20 mouse cellular contexts compared by ENCODE assay signal in the genomic region with DNA sequence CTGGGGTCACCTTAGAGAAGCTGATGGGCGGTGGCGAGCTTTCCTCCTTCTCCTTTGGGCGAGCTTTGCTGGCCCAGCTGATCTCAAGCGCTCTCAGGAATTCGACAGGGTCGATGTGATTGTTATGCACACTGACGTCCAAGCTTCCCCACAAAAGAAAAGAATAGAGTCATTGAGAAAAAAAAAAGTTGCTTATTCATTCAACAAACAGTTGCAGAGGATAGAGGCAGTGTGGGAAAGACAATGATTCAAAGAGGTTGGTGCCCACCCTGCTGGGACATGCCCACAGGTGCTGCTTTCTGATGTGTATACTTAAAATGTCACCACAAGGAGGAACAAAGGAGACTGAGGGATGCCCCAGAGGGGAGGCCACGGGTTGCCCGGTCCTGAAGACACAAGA.
"Had no signal": no experiment of that assay in that cellular context is flagged by ENCODE, and none has a peak within 500 bp of the region (broad histone marks: within the 10 kb centered on the region; RNA-seq: fewer than 3 reads in every experiment).

No protein-coding gene starts in this region.

- H3K36me3 ChIP-seq: kidney, embryonic 15.5 days; limb, embryonic 12.5 days; limb, embryonic 15.5 days; midbrain, embryonic 15.5 days; neural tube, embryonic 13.5 days had no signal

- DNase-seq: kidney, adult 8-10 months; kidney, postnatal 10 days; kidney, postnatal 36 days; layer of hippocampus, postnatal 36 days; left cerebral cortex, postnatal 4 days; liver, postnatal 0 days; lung, embryonic 14.5 days; thymus, adult 18-20 months; thymus, postnatal 36 days had no signal

- H3K4me3 ChIP-seq: kidney, embryonic 15.5 days; left cerebral cortex, adult 2 months; limb, embryonic 12.5 days; limb, embryonic 15.5 days; midbrain, embryonic 15.5 days; myocyte; neural tube, embryonic 13.5 days had no signal

- H3K9me3 ChIP-seq: kidney, embryonic 15.5 days; limb, embryonic 12.5 days; limb, embryonic 15.5 days; midbrain, embryonic 15.5 days; neural tube, embryonic 13.5 days had no signal

- ATAC-seq: liver, postnatal 0 days; lung, postnatal 0 days; midbrain, embryonic 15.5 days had no signal

- H3K27me3 ChIP-seq: kidney, embryonic 15.5 days; midbrain, embryonic 15.5 days; neural tube, embryonic 13.5 days had no signal

- H3K9ac ChIP-seq: kidney, embryonic 15.5 days; limb, embryonic 12.5 days; limb, embryonic 15.5 days; liver, embryonic 14.5 days; liver, postnatal 0 days; lung, embryonic 14.5 days; midbrain, embryonic 15.5 days; neural tube, embryonic 13.5 days had no signal

- H3K27ac ChIP-seq: kidney, embryonic 15.5 days; left cerebral cortex, adult 2 months; limb, embryonic 12.5 days; limb, embryonic 15.5 days; liver, embryonic 14.5 days; macrophage; midbrain, embryonic 15.5 days; neural tube, embryonic 13.5 days had no signal

- H3K4me1 ChIP-seq: kidney, embryonic 15.5 days; limb, embryonic 12.5 days; limb, embryonic 15.5 days had no signal

- H3K4me2 ChIP-seq: kidney, embryonic 15.5 days; limb, embryonic 12.5 days; limb, embryonic 15.5 days; liver, embryonic 11.5 days; lung, embryonic 14.5 days; midbrain, embryonic 15.5 days; neural tube, embryonic 13.5 days had no signal
